Mouse (Mus musculus): Measurements from ENCODE around the gene Rabgap1l. TPM values are rescaled to one million over a fixed set of nuclear protein-coding genes. Genes with fewer than 3 reads are reported as not detected.

Rabgap1l gene
- total RNA-seq, 2 experiments from 2014 or later: 124 to 126 TPM

Other genes starting within 250 kb of the Rabgap1l start
- gene Rc3h1, start 113.2 kb upstream of the Rabgap1l start, total RNA-seq (2015; ENCODE audit: low replicate concordance): 38.6 and 40.7 TPM in 2 replicates
- gene Rc3h1, start 113.2 kb upstream of the Rabgap1l start, total RNA-seq (2017; ENCODE audit: low replicate concordance): 30.3 and 48.9 TPM in 2 replicates
- not detected in 2 replicates for gene Serpinc1, start 185.4 kb upstream of the Rabgap1l start, total RNA-seq (2015; ENCODE audit: low replicate concordance)
- gene Serpinc1, start 185.4 kb upstream of the Rabgap1l start, total RNA-seq (2017; ENCODE audit: low replicate concordance): 0.51 and 0.98 TPM in 2 replicates
- gene Zbtb37, start 241.6 kb upstream of the Rabgap1l start, total RNA-seq (2015; ENCODE audit: low replicate concordance): 2.5 and 5.4 TPM in 2 replicates
- 4.8 and 5.0 TPM in 2 replicates for gene Zbtb37, start 241.6 kb upstream of the Rabgap1l start, total RNA-seq (2017; ENCODE audit: low replicate concordance)